Mouse (Mus musculus): ENCODE measurements around the gene Sox21.

GRCm38 (mm10) chr14:118225911-118226310 lies 10.9 kb downstream of the Sox21 start:
- no peak for TF ChIP-seq MYOG (IDR thresholded peaks at IDR 0.05; ENCODE audit: control insufficient read depth, extremely low read depth, insufficient read length)
- no peak for TF ChIP-seq USF1 (IDR thresholded peaks at IDR 0.05; ENCODE audit: low read depth)

All from C2C12 (cell line).